Mouse (Mus musculus) CH12.LX (cell line): ENCODE data around the gene Capza2. TPM values are rescaled to one million over a fixed set of nuclear protein-coding genes. Genes with fewer than 3 reads are reported as not detected.

Experiments
- DNase-seq: peaks from one replicate; pipeline ENCODE4 v3.0.0-alpha.2; 2013; ENCODE audit errors: extremely low read depth
- H3K27ac ChIP-seq: 2 replicates; pipeline ENCODE4 v1.5.1; 2012; ENCODE audit warnings: low read depth, mild to moderate bottlenecking, control low read depth, moderate library complexity; ENCODE audit not compliant: insufficient read depth
- H3K27me3 ChIP-seq: replicated peaks from 2 replicates; pipeline ENCODE3; 2012; ENCODE audit warnings: inconsistent platforms
- H3K36me3 ChIP-seq, 2 experiments: replicated peaks in 1 of 2; 2 replicates each; pipeline versions ENCODE3 to v1.6.1; 2012; ENCODE audit warnings: inconsistent platforms in 1 of 2, low read length in 1 of 2, mild to moderate bottlenecking in 1 of 2, mixed read lengths in 1 of 2, moderate library complexity in 1 of 2; ENCODE audit not compliant: control insufficient read depth in 1 of 2, insufficient read depth in 1 of 2
- H3K4me1 ChIP-seq, 2 experiments: 2 replicates each; pipeline ENCODE4 v1.6.1; 2012; ENCODE audit warnings: inconsistent platforms in 1 of 2, moderate library complexity in 1 of 2; ENCODE audit not compliant: insufficient read depth in 2 of 2, control insufficient read depth in 1 of 2
- H3K4me2 ChIP-seq: 2 replicates; pipeline ENCODE4 v1.6.1; 2012; ENCODE audit warnings: low read depth, mild to moderate bottlenecking, control low read depth; ENCODE audit not compliant: poor library complexity, insufficient read depth, severe bottlenecking
- H3K4me3 ChIP-seq, 3 experiments: fragments of 150-350 bp in 1 of 3; sonication (generic) in 1 of 3; replicated peaks in 1 of 3; 2 replicates each; pipeline versions ENCODE3 to v1.5.1; 2011 to 2012; ENCODE audit warnings: low read depth in 2 of 3, low read length in 2 of 3, mild to moderate bottlenecking in 2 of 3, moderate library complexity in 2 of 3, control low read depth in 1 of 3, improper control_type of control experiment in 1 of 3, inconsistent platforms in 1 of 3, mixed read lengths in 1 of 3; ENCODE audit not compliant: poor library complexity in 1 of 3
- H3K79me2 ChIP-seq: replicated peaks from 2 replicates; pipeline ENCODE4 v1.6.1; 2012; ENCODE audit warnings: mild to moderate bottlenecking, moderate library complexity; ENCODE audit not compliant: control insufficient read depth, poor library complexity, insufficient read depth, severe bottlenecking; ENCODE audit errors: extremely low read depth
- H3K9ac ChIP-seq: 2 replicates; pipeline ENCODE4 v1.6.1; 2012; ENCODE audit warnings: low read depth, mild to moderate bottlenecking, control low read depth, moderate library complexity; ENCODE audit not compliant: insufficient read depth
- H3K9me3 ChIP-seq: replicated peaks from 2 replicates; pipeline ENCODE3; 2012; ENCODE audit warnings: low read length, inconsistent platforms, mixed read lengths
- BHLHE40 ChIP-seq: IDR thresholded peaks from 2 replicates; pipeline ENCODE4 v1.6.1; 2011; ENCODE audit warnings: mild to moderate bottlenecking, low read depth, low read length, improper control_type of control experiment
- CHD1 ChIP-seq: IDR thresholded peaks from 2 replicates; pipeline ENCODE4 v1.6.1; 2012; ENCODE audit warnings: low read depth, low read length, improper control_type of control experiment, inconsistent platforms
- E2F4 ChIP-seq: IDR thresholded peaks from 2 replicates; pipeline ENCODE4 v1.6.1; 2011; ENCODE audit warnings: low read depth, low read length, improper control_type of control experiment; ENCODE audit not compliant: insufficient replicate concordance
- ELF1 ChIP-seq: IDR thresholded peaks from 2 replicates; pipeline ENCODE4 v1.6.1; 2014; ENCODE audit warnings: low read depth, mild to moderate bottlenecking, inconsistent platforms, low read length, improper control_type of control experiment
- EP300 ChIP-seq: IDR thresholded peaks from 2 replicates; pipeline ENCODE4 v1.6.1; 2011; ENCODE audit warnings: low read length, improper control_type of control experiment
- ETS1 ChIP-seq: conservative IDR thresholded peaks from 2 replicates; pipeline ENCODE4 v1.6.1; 2012; ENCODE audit warnings: low read depth, mild to moderate bottlenecking, inconsistent platforms, low read length, improper control_type of control experiment, moderate library complexity
- HCFC1 ChIP-seq: IDR thresholded peaks from 2 replicates; pipeline ENCODE4 v1.6.1; 2012; ENCODE audit warnings: low read depth, mild to moderate bottlenecking, inconsistent platforms, low read length, improper control_type of control experiment
- IRF4 ChIP-seq: IDR thresholded peaks from 2 replicates; pipeline ENCODE4 v1.6.1; 2014; ENCODE audit warnings: low read depth, mild to moderate bottlenecking, inconsistent platforms, low read length, improper control_type of control experiment
- JUN ChIP-seq: IDR thresholded peaks from 2 replicates; pipeline ENCODE4 v1.6.1; 2011; ENCODE audit warnings: low read depth, mild to moderate bottlenecking, low read length, improper control_type of control experiment, moderate library complexity; ENCODE audit not compliant: insufficient read depth
- JUND ChIP-seq: conservative IDR thresholded peaks from 2 replicates; pipeline ENCODE4 v1.6.1; 2011; ENCODE audit warnings: low read depth, low read length, improper control_type of control experiment
- MAFK ChIP-seq: IDR thresholded peaks from 2 replicates; pipeline ENCODE4 v1.6.1; 2011; ENCODE audit warnings: low read length, improper control_type of control experiment; ENCODE audit not compliant: insufficient replicate concordance
- MAX ChIP-seq: IDR thresholded peaks from 2 replicates; pipeline ENCODE4 v1.6.1; 2011; ENCODE audit warnings: low read length, improper control_type of control experiment
- MXI1 ChIP-seq: IDR thresholded peaks from 2 replicates; pipeline ENCODE4 v1.6.1; 2011; ENCODE audit warnings: mild to moderate bottlenecking, low read depth, low read length, improper control_type of control experiment
- PAX5 ChIP-seq: IDR thresholded peaks from 2 replicates; pipeline ENCODE4 v1.6.1; 2012; ENCODE audit warnings: low read length, inconsistent platforms, mixed read lengths
- POLR2A ChIP-seq: IDR thresholded peaks from 2 replicates; pipeline ENCODE4 v1.6.1; 2011; ENCODE audit warnings: low read depth, mild to moderate bottlenecking, improper control_type of control experiment, low read length
- TBP ChIP-seq: conservative IDR thresholded peaks from 2 replicates; pipeline ENCODE4 v1.6.1; 2011; ENCODE audit warnings: low read depth, low read length, improper control_type of control experiment
- TCF12 ChIP-seq: IDR thresholded peaks from 2 replicates; pipeline ENCODE4 v1.6.1; 2014; ENCODE audit warnings: low read depth, mild to moderate bottlenecking, inconsistent platforms, low read length, improper control_type of control experiment
- UBTF ChIP-seq: IDR thresholded peaks from 2 replicates; pipeline ENCODE4 v1.6.1; 2012; ENCODE audit warnings: low read depth, mild to moderate bottlenecking, inconsistent platforms, low read length, improper control_type of control experiment, moderate library complexity
- USF1 ChIP-seq: IDR thresholded peaks from 2 replicates; pipeline ENCODE4 v1.6.1; 2014; ENCODE audit warnings: low read depth, mild to moderate bottlenecking, inconsistent platforms, low read length, improper control_type of control experiment
- USF2 ChIP-seq: conservative IDR thresholded peaks from 2 replicates; pipeline ENCODE4 v1.6.1; 2011; ENCODE audit warnings: low read depth, low read length, improper control_type of control experiment
- ZKSCAN1 ChIP-seq: IDR thresholded peaks from 2 replicates; pipeline ENCODE4 v1.6.1; 2012; ENCODE audit warnings: low read depth, inconsistent platforms, low read length, improper control_type of control experiment, borderline replicate concordance
- dilution Hi-C: fragments of 300-500 bp; cut with MboI; formaldehyde crosslinking; loops from 2 replicates; pipeline ENCODE4 v1.14.3; 2020; ENCODE audit warnings: low sequenced_read_pairs; ENCODE audit not compliant: extremely low pct_unique_long_range_greater_than_20kb, extremely low pct_ligation_motif_present
- in situ Hi-C: fragments of 300-500 bp; cut with MboI; formaldehyde crosslinking; loops from 3 replicates; pipeline ENCODE4 v1.14.3; 2019; ENCODE audit warnings: low sequenced_read_pairs, low pct_ligation_motif_present, low pct_unique_long_range_greater_than_20kb, mixed read lengths
- polyA plus RNA-seq: library from polyadenylated mRNA; unstranded; fragments of >175 nt; gene quantifications from 2 replicates; pipeline ENCODE4 v1.2.1, GENCODE M21; 2012; ENCODE audit warnings: low read depth; ENCODE audit not compliant: insufficient read length
- total RNA-seq, 2 experiments: library from RNA; depleted of rRNA; stranded (reverse); fragments of 300-350 nt in 1 of 2; fragments of >200 nt in 1 of 2; gene quantifications; 2 replicates each; pipeline ENCODE4 v1.2.3; 2012 to 2014

Gene Capza2
- total and polyA plus RNA-seq, 3 experiments = 64.9 to 277 (median 171) TPM

- TF ChIP-seq TBP (no peak), ZKSCAN1 (no peak), ETS1 (no peak), ELF1 (no peak), CHD1 (no peak), HCFC1 (no peak), MAFK (no peak), JUN (no peak)
- TF ChIP-seq, all 38 proteins: peak for 0
- dilution Hi-C loops (no loop called here), in situ Hi-C loops (no loop called here)
- no peaks in the 10 kb centered on the region for H3K9me3 ChIP-seq
- peaks cover 0 to 23% of the 10 kb centered on the region in 2 experiments; a peak in 3 of 4 replicates for H3K4me1 ChIP-seq
- no peak for DNase-seq
- no peaks in the 10 kb centered on the region; the same call in 1 of the 2 replicates for H3K79me2 ChIP-seq
- H3K4me2 ChIP-seq = peak within 1 kb of the TSS; percentile 84
- H3K27ac ChIP-seq = no peak within 1 kb of the TSS
- H3K27me3 ChIP-seq = no peaks in the 10 kb centered on the region
- peaks cover 0 to 8% of the 10 kb centered on the region in 2 experiments for H3K36me3 ChIP-seq
- H3K4me3 ChIP-seq = peak within 1 kb of the TSS; percentile 80 to 84 (median 83)
- peak within 1 kb of the TSS; percentile 80 for H3K9ac ChIP-seq
Observed at GRCm38 (mm10) chr6:17692647-17693046, 56.6 kb downstream of the Capza2 start, which contains the start of gene St7. TSS of gene St7 (plus strand) at chr6:17692933.

- dilution Hi-C loops (no loop called here), in situ Hi-C loops (no loop called here)
- Histone ChIP-seq H3K36me3 (peaks cover 0 to 15% of the 10 kb centered on the region in 2 experiments), H3K27me3 (no peaks in the 10 kb centered on the region), H3K4me2 (peak overlapping the region; percentile 84), H3K9ac (peak overlapping the region; percentile 80), H3K4me1 (peaks cover 0 to 23% of the 10 kb centered on the region in 2 experiments; a peak in 3 of 4 replicates), H3K27ac (peak overlapping the region; percentile 72), H3K79me2 (peaks cover 2% of the 10 kb centered on the region; the same call in 1 of the 2 replicates), H3K4me3 (peak overlapping the region; percentile 80 to 84 (median 83)), H3K9me3 (no peaks in the 10 kb centered on the region)
- TF ChIP-seq E2F4 (no peak), CHD1 (no peak), USF1 (peak; percentile 79), EP300 (no peak), PAX5 (no peak), ELF1 (peak; percentile 49; the same call in 1 of the 2 replicates), POLR2A (peak; percentile 57), USF2 (peak; percentile 36; the same call in 1 of the 2 replicates), UBTF (peak; percentile 95), MAX (peak; percentile 44; the same call in 1 of the 2 replicates), MXI1 (0 out of 2 replicates have a peak, but pooled peaks have one; percentile 52), TCF12 (peak; percentile 30; the same call in 1 of the 2 replicates), IRF4 (no peak), BHLHE40 (peak; percentile 38; the same call in 1 of the 2 replicates), JUND (no peak), MAFK (no peak)
- DNase-seq = peak; percentile 57
Observed at GRCm38 (mm10) chr6:17693726-17694549, 57.9 kb downstream of the Capza2 start.
